21 mouse cellular contexts compared by ENCODE assay signal in the genomic region with DNA sequence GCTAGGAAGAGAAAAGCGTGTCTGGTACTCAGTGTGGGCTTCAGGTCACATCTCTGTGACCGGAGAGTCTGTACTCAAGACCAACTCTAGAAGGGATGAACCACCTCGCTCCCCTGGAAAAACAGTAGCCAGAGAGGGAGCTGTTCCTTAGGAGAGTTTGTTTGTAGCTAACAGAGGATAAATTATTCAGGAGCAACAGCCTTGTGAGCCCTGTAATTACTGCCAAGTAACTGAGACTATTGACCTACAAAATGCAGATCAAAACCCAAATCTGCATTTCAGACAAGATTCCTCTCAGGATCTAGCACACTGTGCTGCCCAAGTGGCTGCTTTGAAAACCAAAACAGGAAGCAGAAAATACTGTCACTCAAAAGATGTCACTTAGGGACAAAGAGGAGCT.
A peak's percentile ranks its signal among the peaks of the same experiment; 100 is the strongest.
DNase-seq lines count a peak whose midpoint lies in the region; ATAC-seq and TF ChIP-seq lines count a peak whose summit lies in the region.
"Had no signal": no experiment of that assay in that cellular context is flagged by ENCODE, and none has a peak within 500 bp of the region (broad histone marks: within the 10 kb centered on the region; RNA-seq: fewer than 3 reads in every experiment).

No protein-coding gene starts in this region.

- peak; percentile 16 for DNase-seq in forebrain, embryonic 14.5 days (ENCODE audit: low spot score)
- DNase-seq in forebrain, embryonic 10.5 days (ENCODE audit: extremely low spot score, low spot score) = no peak
- peak in 1 of 2 experiments; percentile 39 for DNase-seq in layer of hippocampus, adult 2 months (ENCODE audit: low spot score in 2 of 2)
- no peak for DNase-seq in layer of hippocampus, adult 9-11 months
- peak; percentile 50 for DNase-seq in R1 (ENCODE audit: low read depth, low spot score)
- no peak for DNase-seq in heart, embryonic 10.5 days (ENCODE audit: low spot score)
- DNase-seq: adrenal gland, postnatal 36 days; cerebellum, adult 8-10 months; gastrocnemius, postnatal 10 days; heart, adult 11 months; heart, postnatal 36 days; kidney, postnatal 14 days; lung, adult 18-20 months; right cerebral cortex, postnatal 4 days had no signal

- H3K36me3 ChIP-seq in forebrain, embryonic 14.5 days (ENCODE audit: control insufficient read depth, insufficient read depth, low read length) = no peaks in the 10 kb centered on the region
- 0 out of 2 replicates have a peak, but pooled peaks cover 6% of the 10 kb centered on the region for H3K36me3 ChIP-seq in forebrain, embryonic 10.5 days (replicated peaks)
- H3K36me3 ChIP-seq in midbrain, embryonic 16.5 days (ENCODE audit: control insufficient read depth, insufficient read depth, low read length) = no peaks in the 10 kb centered on the region
- H3K36me3 ChIP-seq in heart, embryonic 10.5 days = no peaks in the 10 kb centered on the region
- H3K36me3 ChIP-seq: heart, embryonic 13.5 days had no signal

- H3K4me2 ChIP-seq in forebrain, embryonic 14.5 days (ENCODE audit: low read length) = no peak overlapping the region
- H3K4me2 ChIP-seq in midbrain, embryonic 16.5 days (ENCODE audit: low read length) = no peak overlapping the region
- H3K4me2 ChIP-seq: heart, embryonic 13.5 days; liver, embryonic 11.5 days had no signal

- no peak overlapping the region for H3K27ac ChIP-seq in forebrain, embryonic 14.5 days (ENCODE audit: low read depth, low read length)
- no peak overlapping the region for H3K27ac ChIP-seq in forebrain, embryonic 10.5 days
- peak overlapping the region; percentile 73 for H3K27ac ChIP-seq in layer of hippocampus, adult 2 months
- peak overlapping the region; percentile 43; the same call in 1 of the 2 replicates for H3K27ac ChIP-seq in midbrain, embryonic 16.5 days (ENCODE audit: low read length)
- H3K27ac ChIP-seq in heart, embryonic 10.5 days = no peak overlapping the region
- H3K27ac ChIP-seq: heart, embryonic 13.5 days; stomach, postnatal 0 days had no signal

- WGBS in forebrain, embryonic 14.5 days = 82% methylated on average over 3 of the region's 3 CpGs
- 79% methylated on average over 3 of the region's 3 CpGs for WGBS in forebrain, embryonic 10.5 days
- WGBS in midbrain, embryonic 16.5 days = 84% methylated on average over 3 of the region's 3 CpGs
- 79% methylated on average over 3 of the region's 3 CpGs for WGBS in heart, embryonic 10.5 days

- ATAC-seq in forebrain, embryonic 14.5 days = 0 out of 2 replicates have a peak, but pooled peaks have one; percentile 20
- ATAC-seq in midbrain, embryonic 16.5 days = peak; percentile 25; the same call in 1 of the 2 replicates
- ATAC-seq: inflammation-experienced regulatory T-cells, adult 6 months had no signal

- no peaks in the 10 kb centered on the region for H3K4me1 ChIP-seq in forebrain, embryonic 14.5 days (ENCODE audit: control insufficient read depth, insufficient read depth, low read length)
- H3K4me1 ChIP-seq in forebrain, embryonic 10.5 days = peaks cover 14% of the 10 kb centered on the region; the same call in 1 of the 2 replicates
- peaks cover 8% of the 10 kb centered on the region; the same call in 1 of the 2 replicates for H3K4me1 ChIP-seq in midbrain, embryonic 16.5 days (ENCODE audit: control insufficient read depth, insufficient read depth, low read length)
- H3K4me1 ChIP-seq in heart, embryonic 10.5 days = no peaks in the 10 kb centered on the region
- H3K4me1 ChIP-seq: heart, embryonic 13.5 days had no signal

- no peaks in the 10 kb centered on the region for H3K9me3 ChIP-seq in forebrain, embryonic 14.5 days (replicated peaks; ENCODE audit: control insufficient read depth, low read length)
- H3K9me3 ChIP-seq in forebrain, embryonic 10.5 days = peaks cover 5% of the 10 kb centered on the region; the same call in 1 of the 2 replicates
- H3K9me3 ChIP-seq in midbrain, embryonic 16.5 days (replicated peaks; ENCODE audit: control insufficient read depth, low read length, poor library complexity, severe bottlenecking) = no peaks in the 10 kb centered on the region
- H3K9me3 ChIP-seq in heart, embryonic 10.5 days = 0 out of 2 replicates have a peak, but pooled peaks cover 4% of the 10 kb centered on the region

- no peak overlapping the region for H3K9ac ChIP-seq in forebrain, embryonic 14.5 days (ENCODE audit: low read length)
- no peak overlapping the region for H3K9ac ChIP-seq in midbrain, embryonic 16.5 days (ENCODE audit: low read depth, low read length)
- H3K9ac ChIP-seq: heart, embryonic 13.5 days had no signal

- H3K27me3 ChIP-seq in forebrain, embryonic 14.5 days (replicated peaks; ENCODE audit: control insufficient read depth, insufficient read depth, low read length) = no peaks in the 10 kb centered on the region
- no peaks in the 10 kb centered on the region for H3K27me3 ChIP-seq in forebrain, embryonic 10.5 days (ENCODE audit: poor library complexity, severe bottlenecking)
- no peaks in the 10 kb centered on the region for H3K27me3 ChIP-seq in midbrain, embryonic 16.5 days (ENCODE audit: control insufficient read depth, insufficient read depth, low read depth, low read length)
- no peaks in the 10 kb centered on the region for H3K27me3 ChIP-seq in heart, embryonic 10.5 days (ENCODE audit: insufficient read depth, poor library complexity, severe bottlenecking)
- H3K27me3 ChIP-seq: heart, embryonic 13.5 days; megakaryocyte, embryonic 14.5 days had no signal

- no peak overlapping the region for H3K4me3 ChIP-seq in forebrain, embryonic 14.5 days (ENCODE audit: low read depth, low read length)
- H3K4me3 ChIP-seq in forebrain, embryonic 10.5 days = no peak overlapping the region
- no peak overlapping the region for H3K4me3 ChIP-seq in layer of hippocampus, adult 2 months
- no peak overlapping the region for H3K4me3 ChIP-seq in midbrain, embryonic 16.5 days (ENCODE audit: low read depth, low read length)
- no peak overlapping the region for H3K4me3 ChIP-seq in heart, embryonic 10.5 days
- H3K4me3 ChIP-seq: heart, embryonic 13.5 days; megakaryocyte, embryonic 14.5 days; myocyte had no signal

- TF ChIP-seq CTCF in layer of hippocampus, adult 2 months (conservative IDR thresholded peaks at IDR 0.05) = peak; percentile 54

Comparison
In these comparisons a context has a peak if more than half of its experiments do, and no peak if none do; other contexts are left out.
1. DNase-seq: peak in forebrain, embryonic 14.5 days (single experiment) and R1 (single experiment); none in forebrain, embryonic 10.5 days (single experiment), layer of hippocampus, adult 9-11 months (single experiment) and heart, embryonic 10.5 days (single experiment).
2. H3K27ac ChIP-seq: peak in layer of hippocampus, adult 2 months (single experiment) and midbrain, embryonic 16.5 days (single experiment); none in forebrain, embryonic 14.5 days (single experiment), forebrain, embryonic 10.5 days (single experiment) and heart, embryonic 10.5 days (single experiment).